Mouse (Mus musculus) brain, adult 2 months (tissue): ENCODE data around the gene Hsd3b5.
"Not testable (repeated sequence)": the region's sequence is repeated elsewhere in the genome, so short reads cannot be mapped to it uniquely, and the experiment has no call there.

Experiments used
- DNase-seq: peaks from one replicate; pipeline ENCODE4 v3.0.0; 2011; ENCODE audit warnings: low read depth, low spot score

The Hsd3b5 gene

DNA sequence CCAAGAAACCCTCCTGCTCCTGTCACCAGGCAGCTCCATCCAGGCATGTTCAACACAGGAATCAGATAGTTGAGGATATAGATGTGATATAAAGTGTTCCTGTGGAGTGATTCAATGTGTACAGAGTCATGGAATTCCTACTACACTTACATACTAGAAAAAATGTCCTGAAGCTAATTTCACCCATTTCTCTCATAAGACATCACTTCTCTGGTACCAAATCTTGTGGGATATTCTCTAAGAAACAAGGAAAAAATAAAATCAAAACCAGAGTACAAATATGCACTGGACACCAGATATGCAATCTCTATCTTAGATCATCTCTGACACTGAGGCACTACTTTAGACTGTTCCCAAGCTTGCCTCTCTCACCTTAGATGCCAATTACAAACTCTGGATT is at the start of gene Hsd3b5:
TSS of gene Hsd3b5 (minus strand) at position 101 of the 400 bp plus-strand sequence.
- DNase-seq: no peak

- DNase-seq: no peak
These were observed 5.1 kb upstream of the Hsd3b5 start for GRCm38 (mm10) chr3:98635145-98635544.

DNA sequence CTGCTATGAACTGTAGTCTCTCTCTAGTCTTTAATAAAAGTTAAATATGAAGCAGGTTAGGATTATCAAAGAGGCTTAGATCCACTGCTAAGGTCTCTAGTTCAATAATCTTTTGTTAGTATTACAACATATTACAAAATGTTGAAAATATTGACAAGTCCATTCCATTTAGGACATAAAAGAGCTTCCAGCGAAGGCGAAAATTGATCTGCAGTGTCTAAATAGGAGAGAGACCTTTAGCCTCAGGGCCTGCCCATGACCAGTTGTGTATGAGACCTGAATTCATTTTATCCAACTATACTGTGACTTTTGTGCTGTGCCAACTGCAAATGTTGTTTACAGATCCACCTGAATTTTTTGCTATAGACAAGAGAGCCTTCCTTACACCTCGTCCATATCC is 419 bp downstream of the Hsd3b5 start:
- no peak for DNase-seq

DNA sequence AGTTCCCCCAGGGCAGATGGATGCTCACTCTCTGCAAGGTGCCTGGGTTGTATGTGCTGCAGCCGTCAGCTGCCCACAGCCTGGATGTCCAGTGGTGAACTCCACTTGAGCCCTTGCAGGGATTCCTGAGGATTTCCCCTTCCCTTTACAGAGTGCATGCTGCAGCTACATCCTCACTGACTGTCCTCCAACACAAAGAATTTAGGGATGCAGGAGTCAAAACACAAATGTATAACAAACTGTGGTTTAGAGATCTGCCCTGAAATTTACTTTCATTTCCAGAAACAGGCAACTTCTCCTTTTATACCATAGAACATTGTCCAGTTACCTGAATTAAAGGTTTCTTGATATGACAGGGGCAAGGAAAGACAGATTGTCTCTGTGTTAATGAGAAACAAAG is 13.3 kb downstream of the Hsd3b5 start:
- DNase-seq: not testable (repeated sequence)

- not testable (repeated sequence) for DNase-seq
These were observed 13.8 kb downstream of the Hsd3b5 start for GRCm38 (mm10) chr3:98616244-98616643.

GRCm38 (mm10) chr3:98614406-98614927 is 15.6 kb downstream of the Hsd3b5 start:
- DNase-seq: not testable (repeated sequence)

GRCm38 (mm10) chr3:98613963-98614362 is 16.1 kb downstream of the Hsd3b5 start:
- DNase-seq: no peak

DNA sequence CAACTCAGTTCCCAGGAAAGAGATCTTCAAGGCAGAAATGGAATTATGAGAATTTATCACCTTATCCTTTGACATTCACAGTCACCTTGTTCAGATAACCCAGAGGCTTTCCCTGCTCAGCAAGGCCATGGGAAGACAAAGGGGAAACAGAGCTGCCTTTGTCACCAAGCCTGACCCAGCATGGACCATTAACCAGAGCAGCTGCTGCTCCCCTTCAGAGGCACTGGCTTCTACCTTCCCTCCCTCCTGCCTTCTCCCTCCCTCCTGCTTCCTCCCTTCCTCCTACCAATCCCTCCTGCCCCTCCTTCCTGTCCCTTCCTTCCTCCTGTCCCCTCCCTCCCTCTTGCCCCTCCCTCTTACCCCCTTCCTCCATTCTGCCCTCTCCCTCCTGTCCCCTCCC is 16.5 kb downstream of the Hsd3b5 start:
- not testable (repeated sequence) for DNase-seq

DNA sequence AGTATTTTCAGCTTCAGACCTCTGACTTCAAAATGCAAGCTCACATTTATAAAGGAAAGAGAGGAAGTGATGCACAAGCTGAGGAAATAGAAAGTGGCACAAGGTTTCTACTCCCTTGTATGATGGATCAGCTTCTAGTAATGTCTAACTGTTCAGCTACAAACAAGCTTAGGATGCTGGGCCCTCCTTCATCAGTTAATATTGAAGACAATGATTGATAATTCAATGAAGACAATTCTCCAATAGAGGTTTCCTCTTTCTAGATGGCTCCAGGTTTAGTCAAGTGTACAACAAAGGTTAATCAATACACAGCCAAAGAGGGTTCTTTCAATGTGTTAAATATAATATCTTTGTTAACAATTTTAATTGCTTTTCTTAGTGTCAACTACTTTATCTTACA is 41.3 kb downstream of the Hsd3b5 start, which contains the start of gene Gm10681:
TSS of gene Gm10681 (minus strand) at position 101 of the 400 bp plus-strand sequence.
- no peak for DNase-seq

GRCm38 (mm10) chr3:98587721-98588120 is 42.3 kb downstream of the Hsd3b5 start:
- DNase-seq: no peak

DNA sequence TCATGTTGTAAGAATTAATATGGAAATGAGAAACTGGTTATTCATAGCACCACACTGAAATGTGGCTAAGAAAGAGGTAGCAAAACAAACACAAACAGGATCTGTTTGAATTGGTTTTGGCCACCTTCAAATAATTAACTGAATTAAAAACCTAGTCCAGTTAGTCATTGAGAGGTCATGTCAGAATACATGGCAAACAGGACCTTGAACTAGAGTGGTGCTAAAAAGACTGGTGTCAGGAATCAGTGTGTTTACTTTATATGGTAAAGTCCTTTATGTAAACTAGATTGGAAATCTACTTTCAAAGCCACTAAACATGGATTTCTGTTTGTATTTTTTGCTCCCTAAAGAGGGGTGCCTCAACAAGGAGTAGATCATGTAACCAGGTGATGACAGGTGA is 47.4 kb downstream of the Hsd3b5 start:
- DNase-seq: not testable (repeated sequence)

- not testable (repeated sequence) for DNase-seq
These were observed 47.9 kb downstream of the Hsd3b5 start for GRCm38 (mm10) chr3:98582202-98582601.

DNA sequence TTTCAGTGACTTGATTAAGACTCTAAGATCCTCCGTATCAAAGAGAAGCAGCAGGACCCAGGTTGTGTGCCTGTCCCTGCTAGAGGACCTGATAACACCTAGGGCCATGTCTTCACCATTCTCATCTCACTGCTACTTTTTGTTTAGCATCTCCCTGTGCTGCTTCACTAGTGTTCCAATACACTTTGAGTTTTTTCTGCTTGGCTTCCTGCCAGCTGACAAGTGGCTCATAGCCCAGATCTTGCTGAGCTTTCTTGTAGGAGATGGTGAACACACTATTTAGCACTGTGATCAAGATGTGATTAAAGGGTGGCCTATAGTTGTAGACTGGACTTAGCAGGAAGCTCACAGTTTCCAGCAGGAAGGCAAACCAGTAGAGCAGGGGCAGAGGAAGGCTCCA is 49.0 kb downstream of the Hsd3b5 start:
- DNase-seq: peak; percentile 71
